Mouse (Mus musculus) forebrain, postnatal 0 days (tissue): ENCODE results near the gene Cacng8. TPM values are rescaled to one million over a fixed set of nuclear protein-coding genes. Genes with fewer than 3 reads are reported as not detected.

Experiments
- ATAC-seq: fragments of 200-750 bp; cut with Nextera tagmentation; 2 replicates; pipeline ENCODE4 v1.8.0; 2017; ENCODE audit warnings: mild to moderate bottlenecking, moderate library complexity
- DNase-seq: peaks from one replicate; pipeline ENCODE4 v3.0.0-alpha.2; 2015
- H3K27ac ChIP-seq: fragments of 300-500 bp; sonication (generic); 2 replicates; pipeline ENCODE4 v1.5.1; 2014; ENCODE audit warnings: low read depth, mild to moderate bottlenecking, antibody characterized with exemption, low read length, moderate library complexity, mixed read lengths
- H3K27me3 ChIP-seq: fragments of 300-500 bp; sonication (generic); 2 replicates; pipeline ENCODE4 v1.6.1; 2014; ENCODE audit warnings: mild to moderate bottlenecking, low read length, mixed read lengths; ENCODE audit not compliant: insufficient read depth
- H3K36me3 ChIP-seq: fragments of 300-500 bp; sonication (generic); 2 replicates; pipeline ENCODE4 v1.6.1; 2014; ENCODE audit warnings: mild to moderate bottlenecking, moderate library complexity; ENCODE audit not compliant: insufficient read depth
- H3K4me1 ChIP-seq: fragments of 300-500 bp; sonication (generic); 2 replicates; pipeline ENCODE4 v1.6.1; 2014; ENCODE audit warnings: antibody characterized with exemption; ENCODE audit not compliant: insufficient read depth
- H3K4me2 ChIP-seq: fragments of 300-500 bp; sonication (generic); 2 replicates; pipeline ENCODE4 v1.6.1; 2014; ENCODE audit warnings: low read depth, mild to moderate bottlenecking, moderate library complexity
- H3K4me3 ChIP-seq: fragments of 300-500 bp; sonication (generic); 2 replicates; pipeline ENCODE4 v1.5.1; 2014; ENCODE audit warnings: low read depth, low read length, mixed read lengths
- H3K9ac ChIP-seq: fragments of 300-500 bp; sonication (generic); 2 replicates; pipeline ENCODE4 v1.6.1; 2014; ENCODE audit warnings: mild to moderate bottlenecking
- H3K9me3 ChIP-seq: fragments of 300-500 bp; sonication (generic); 2 replicates; pipeline ENCODE4 v1.6.1; 2016; ENCODE audit warnings: low read length
- CTCF ChIP-seq: sonication (generic); IDR thresholded peaks from 2 replicates; pipeline ENCODE4 v1.5.1; 2016; ENCODE audit warnings: antibody characterized with exemption, control low read depth, low read depth
- WGBS: fragments of 180-500 bp; shearing (Covaris S2); extraction: QIAGEN DNeasy Blood & Tissue Kit; methylation state at CpG from one replicate; pipeline ENCODE4 v1.1.7; 2014; 5-methylcytosine and 5-hydroxymethylcytosine counted together
- polyA plus RNA-seq: library from polyadenylated mRNA; unstranded; fragments of >200 nt; fragmentation: Nextera tagmentation; extraction: Ambion mirVana; gene quantifications from 2 replicates; pipeline ENCODE4 v1.2.1, GENCODE M21; 2015
- total RNA-seq: library from RNA; depleted of rRNA; stranded (reverse); fragments of >200 nt; gene quantifications from 2 replicates; pipeline ENCODE4 v1.2.3, GENCODE M21; 2014

Gene Cacng8
- total and polyA plus RNA-seq, 2 experiments from 2014 or later: 17.8 to 42.2 TPM

- TF ChIP-seq CTCF: no peak
- no peak overlapping the region for H3K4me3 ChIP-seq
- no peaks in the 10 kb centered on the region for H3K4me1 ChIP-seq
- no peak overlapping the region for H3K27ac ChIP-seq
- ATAC-seq (no peak), DNase-seq (no peak)
- 92% methylated on average over 6 of the region's 6 CpGs for whole genome bisulfite sequencing
- H3K27me3 ChIP-seq: no peaks in the 10 kb centered on the region
- no peaks in the 10 kb centered on the region for H3K9me3 ChIP-seq
- no peak overlapping the region for H3K4me2 ChIP-seq
- H3K9ac ChIP-seq: no peak overlapping the region
- H3K36me3 ChIP-seq: peaks cover 38% of the 10 kb centered on the region
Measured at GRCm38 (mm10) chr7:3354850-3355249, 35.6 kb upstream of the Cacng8 start.

GRCm38 (mm10) chr7:3360678-3361077 lies 29.8 kb upstream of the Cacng8 start:
- DNase-seq (no peak), ATAC-seq (no peak)
- no peaks in the 10 kb centered on the region for H3K27me3 ChIP-seq
- H3K9ac ChIP-seq: no peak overlapping the region
- TF ChIP-seq CTCF: no peak
- H3K9me3 ChIP-seq: no peaks in the 10 kb centered on the region
- H3K36me3 ChIP-seq: peaks cover 37% of the 10 kb centered on the region
- H3K4me2 ChIP-seq: no peak overlapping the region
- no peak overlapping the region for H3K27ac ChIP-seq
- WGBS: 86% methylated on average over 1 of the region's 1 CpGs
- no peak overlapping the region for H3K4me3 ChIP-seq
- H3K4me1 ChIP-seq: no peaks in the 10 kb centered on the region

- H3K9me3 ChIP-seq: no peaks in the 10 kb centered on the region
- no peaks in the 10 kb centered on the region for H3K4me1 ChIP-seq
- H3K27ac ChIP-seq: no peak overlapping the region
- WGBS: 46% methylated on average over 11 of the region's 11 CpGs
- H3K36me3 ChIP-seq: 0 out of 2 replicates have a peak, but pooled peaks cover 8% of the 10 kb centered on the region
- H3K4me3 ChIP-seq: no peak overlapping the region
- no peaks in the 10 kb centered on the region for H3K27me3 ChIP-seq
- ATAC-seq (no peak), DNase-seq (no peak)
- TF ChIP-seq CTCF: no peak
- no peak overlapping the region for H3K9ac ChIP-seq
- H3K4me2 ChIP-seq: no peak overlapping the region
Measured at GRCm38 (mm10) chr7:3365547-3366279, 24.8 kb upstream of the Cacng8 start.

GRCm38 (mm10) chr7:3366705-3367516 lies 23.6 kb upstream of the Cacng8 start:
- Histone ChIP-seq H3K9ac (no peak overlapping the region), H3K4me2 (peak overlapping the region; percentile 29), H3K4me1 (no peaks in the 10 kb centered on the region), H3K27me3 (no peaks in the 10 kb centered on the region), H3K9me3 (no peaks in the 10 kb centered on the region), H3K27ac (no peak overlapping the region), H3K4me3 (no peak overlapping the region), H3K36me3 (0 out of 2 replicates have a peak, but pooled peaks cover 8% of the 10 kb centered on the region)
- WGBS: 27% methylated on average over 42 of the region's 42 CpGs
- TF ChIP-seq CTCF: no peak
- DNase-seq (no peak), ATAC-seq (peak; percentile 32; the same call in 1 of the 2 replicates)

- no peak for ATAC-seq
- Histone ChIP-seq H3K36me3 (0 out of 2 replicates have a peak, but pooled peaks cover 8% of the 10 kb centered on the region), H3K27ac (no peak overlapping the region), H3K4me3 (0 out of 2 replicates have a peak overlapping the region, but pooled peaks have one; percentile 3), H3K27me3 (no peaks in the 10 kb centered on the region), H3K9ac (no peak overlapping the region), H3K4me1 (no peaks in the 10 kb centered on the region), H3K4me2 (peak overlapping the region; percentile 29), H3K9me3 (no peaks in the 10 kb centered on the region)
- no peak for DNase-seq
- WGBS: 18% methylated on average over 11 of the region's 11 CpGs
- TF ChIP-seq CTCF: no peak
Measured at GRCm38 (mm10) chr7:3367569-3367968, 22.9 kb upstream of the Cacng8 start.

- no peaks in the 10 kb centered on the region for H3K4me1 ChIP-seq
- no peak overlapping the region for H3K4me3 ChIP-seq
- H3K27me3 ChIP-seq: no peaks in the 10 kb centered on the region
- 0 out of 2 replicates have a peak, but pooled peaks cover 8% of the 10 kb centered on the region for H3K36me3 ChIP-seq
- ATAC-seq: peak; percentile 62
- H3K4me2 ChIP-seq: no peak overlapping the region
- no peak overlapping the region for H3K27ac ChIP-seq
- DNase-seq: peak; percentile 34
- TF ChIP-seq CTCF: peak; percentile 17; the same call in 1 of the 2 replicates
- no peaks in the 10 kb centered on the region for H3K9me3 ChIP-seq
- no peak overlapping the region for H3K9ac ChIP-seq
- WGBS: 31% methylated on average over 12 of the region's 12 CpGs
Measured at GRCm38 (mm10) chr7:3368311-3368710, 22.2 kb upstream of the Cacng8 start.

GRCm38 (mm10) chr7:3369189-3369588 lies 21.3 kb upstream of the Cacng8 start:
- Histone ChIP-seq H3K9ac (no peak overlapping the region), H3K27me3 (no peaks in the 10 kb centered on the region), H3K4me3 (no peak overlapping the region), H3K27ac (no peak overlapping the region), H3K36me3 (0 out of 2 replicates have a peak, but pooled peaks cover 8% of the 10 kb centered on the region), H3K4me2 (no peak overlapping the region), H3K4me1 (no peaks in the 10 kb centered on the region), H3K9me3 (no peaks in the 10 kb centered on the region)
- no peak for TF ChIP-seq CTCF
- DNase-seq (no peak), ATAC-seq (no peak)
- WGBS: 64% methylated on average over 6 of the region's 6 CpGs
